Mouse (Mus musculus): ENCODE measurements at regions not wholly inside any gene's neighbourhood (a gene's known extent, or its start where the extent isn't known, plus 50 kb on each side); places are given as distances from the start of the nearest gene placed in this dataset.

- no peak for TF ChIP-seq POLR2A (IDR thresholded peaks at IDR 0.05; ENCODE audit: insufficient read depth, low read depth, low read length)
- TF ChIP-seq CTCF (IDR thresholded peaks at IDR 0.05): no peak
These were observed 130.4 kb upstream of the Plxnc1 start for GRCm38 (mm10) chr10:95074959-95075590.
